Mouse (Mus musculus) thymus, postnatal 0 days (tissue): ENCODE measurements around the gene Adm2. TPM values are rescaled to one million over a fixed set of nuclear protein-coding genes. Genes with fewer than 3 reads are reported as not detected.

Experiments
- DNase-seq: peaks from one replicate; pipeline ENCODE4 v3.0.0-alpha.2; 2015; ENCODE audit warnings: low spot score
- polyA plus RNA-seq: library from polyadenylated mRNA; unstranded; fragments of >200 nt; fragmentation: Nextera tagmentation; extraction: Ambion mirVana; gene quantifications from 2 replicates; pipeline ENCODE4 v1.2.1, GENCODE M21; 2015

The Adm2 gene
- polyA plus RNA-seq, 1 experiment from 2014 or later, result 0.75 TPM

DNA sequence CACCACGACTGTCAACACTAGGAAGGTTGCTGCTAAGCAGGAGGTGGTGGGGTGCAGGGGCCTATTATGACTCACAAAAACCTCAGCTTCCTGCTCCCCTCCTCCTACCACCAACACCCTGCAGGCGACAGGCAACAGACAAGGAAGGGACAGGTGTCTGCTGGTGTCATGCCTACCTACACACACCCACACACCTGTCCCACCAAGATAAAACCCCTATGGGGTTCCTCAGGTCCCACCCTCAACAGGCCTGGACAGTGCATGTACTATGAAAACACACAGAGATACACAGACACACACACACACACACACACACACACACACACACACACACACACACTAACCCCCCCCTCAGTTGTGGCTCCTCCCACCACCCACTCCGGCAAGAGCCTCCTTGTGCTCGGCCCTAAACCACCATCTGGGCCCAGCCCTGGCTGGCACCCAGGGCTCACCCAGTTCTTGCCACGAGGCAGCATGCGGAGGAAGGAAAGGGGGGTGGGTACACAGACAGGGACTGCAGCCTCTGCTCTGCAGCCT, 12.5 kb upstream of the Adm2 start:
- peak; percentile 88 for DNase-seq

DNA sequence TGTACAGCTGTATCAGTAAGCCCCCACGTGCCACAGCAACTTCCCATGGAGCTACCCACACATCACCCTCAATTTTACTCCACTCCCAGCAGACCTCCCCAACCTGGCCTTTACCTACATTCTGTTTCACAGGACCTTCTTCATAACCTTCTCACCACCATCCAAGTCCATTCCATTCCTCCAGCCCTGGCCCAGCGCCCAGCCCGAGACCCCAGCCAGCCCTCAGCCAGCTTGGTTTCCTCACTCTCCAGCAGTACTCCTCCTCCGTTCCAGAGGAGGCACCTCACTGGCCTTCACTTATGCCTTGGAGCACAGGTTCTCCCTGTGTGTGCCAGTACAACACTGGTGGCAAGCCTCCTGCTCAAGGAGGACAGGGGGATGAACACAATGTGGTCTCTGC, 9.2 kb upstream of the Adm2 start:
- DNase-seq, result no peak

DNA sequence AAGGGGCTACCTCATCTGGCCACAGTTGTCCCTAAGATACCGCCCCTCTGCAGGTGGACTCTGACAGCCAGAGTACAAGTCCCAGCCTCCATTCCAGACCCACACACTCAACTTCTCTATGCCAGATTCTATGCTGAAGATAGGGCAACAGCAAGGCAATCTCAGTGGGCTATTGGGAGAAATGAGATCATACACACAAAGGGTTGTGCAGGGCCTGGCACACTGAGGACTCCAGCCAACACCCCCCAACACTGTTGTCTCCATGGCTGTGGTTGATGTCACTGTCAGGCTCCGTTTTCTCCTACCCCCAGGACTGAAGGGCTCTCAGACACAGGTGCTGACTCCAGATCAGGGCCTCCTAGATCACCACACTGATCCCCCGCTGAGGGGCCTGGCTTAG, 8.4 kb upstream of the Adm2 start:
- DNase-seq, result no peak

DNA sequence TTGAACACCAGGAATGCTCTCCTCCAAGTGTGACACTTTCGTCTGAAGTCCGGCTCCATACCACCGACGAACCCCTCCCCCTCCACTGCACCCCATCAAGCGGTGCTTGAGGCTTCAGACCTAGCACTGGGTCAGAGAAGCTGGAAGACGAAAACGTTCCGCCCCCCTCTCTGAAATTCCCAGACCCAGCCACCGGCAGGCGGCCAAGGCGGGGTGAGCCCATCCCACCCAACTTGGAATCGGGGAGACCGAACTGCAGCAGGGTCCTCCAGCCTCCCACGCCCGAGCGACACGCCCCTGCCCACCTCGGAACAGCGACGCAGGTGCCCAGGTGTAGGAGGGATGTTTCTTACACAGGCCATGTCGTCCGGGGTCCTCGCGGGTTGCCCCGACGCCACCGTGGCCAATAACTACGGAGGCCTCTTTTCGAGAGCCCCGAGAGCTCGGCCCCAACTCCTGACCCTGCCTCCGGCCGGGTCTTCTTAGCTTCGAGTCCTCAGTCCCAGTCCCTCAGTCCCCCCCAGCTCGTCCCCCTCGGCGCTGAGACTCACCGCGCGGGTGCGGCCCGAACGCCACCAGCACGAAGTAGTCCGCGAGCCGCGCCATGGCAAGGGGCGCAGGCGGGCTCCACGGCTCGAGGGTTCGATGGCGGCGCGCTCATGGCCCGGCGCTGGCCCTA, 7.9 kb upstream of the Adm2 start:
- DNase-seq, result no peak

DNA sequence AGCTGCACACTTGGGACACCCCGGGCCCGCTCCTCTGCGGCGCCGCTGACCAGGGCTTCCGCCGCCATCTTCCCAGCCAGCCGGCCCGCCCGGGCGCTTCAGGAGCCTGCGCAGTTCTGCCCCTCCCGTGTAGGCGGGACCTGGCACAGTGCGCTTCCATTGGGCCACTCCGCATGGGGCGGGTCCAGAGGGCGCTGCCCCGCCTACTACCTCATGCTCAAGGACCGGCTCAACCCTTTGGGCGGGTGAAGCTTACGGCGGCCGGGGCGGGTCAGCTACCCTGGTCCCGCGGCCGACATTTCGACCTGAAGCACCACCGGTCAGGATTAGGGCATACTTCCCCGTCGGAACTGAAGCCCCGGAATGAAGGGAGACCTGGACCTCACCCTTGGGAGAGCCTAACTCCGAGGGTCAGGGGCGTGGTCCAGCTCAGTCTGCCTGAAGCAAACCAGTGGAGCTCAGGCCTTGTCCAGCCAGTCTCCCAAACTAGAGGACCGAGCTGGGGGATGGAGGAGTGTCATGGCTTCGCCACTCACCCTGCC, 7.3 kb upstream of the Adm2 start, which contains the start of gene Sbf1:
Gene Sbf1, minus strand, starts transcription at position 122 of the 542 bp plus-strand sequence.
- peak; percentile 95 for DNase-seq

DNA sequence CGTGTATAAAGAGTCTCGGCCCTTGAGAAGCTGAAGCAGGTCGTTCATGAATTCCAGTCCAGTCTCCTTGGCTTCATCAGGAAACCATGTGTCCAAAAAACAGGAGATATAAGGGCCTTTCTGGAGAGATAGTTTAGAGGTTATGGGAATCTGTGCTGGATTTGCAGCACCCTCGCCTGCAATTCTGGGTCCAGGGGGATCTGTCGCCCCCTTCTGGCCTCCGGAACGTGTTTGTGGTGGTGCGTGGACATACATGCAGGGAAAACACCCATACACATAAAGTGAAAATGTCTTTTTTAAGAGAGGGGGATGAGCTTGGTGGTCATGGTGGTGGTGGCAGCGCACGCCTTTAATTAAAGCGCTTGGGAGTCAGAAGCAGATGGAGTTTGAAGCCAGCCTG, 6.4 kb upstream of the Adm2 start:
- peak; percentile 32 for DNase-seq

DNA sequence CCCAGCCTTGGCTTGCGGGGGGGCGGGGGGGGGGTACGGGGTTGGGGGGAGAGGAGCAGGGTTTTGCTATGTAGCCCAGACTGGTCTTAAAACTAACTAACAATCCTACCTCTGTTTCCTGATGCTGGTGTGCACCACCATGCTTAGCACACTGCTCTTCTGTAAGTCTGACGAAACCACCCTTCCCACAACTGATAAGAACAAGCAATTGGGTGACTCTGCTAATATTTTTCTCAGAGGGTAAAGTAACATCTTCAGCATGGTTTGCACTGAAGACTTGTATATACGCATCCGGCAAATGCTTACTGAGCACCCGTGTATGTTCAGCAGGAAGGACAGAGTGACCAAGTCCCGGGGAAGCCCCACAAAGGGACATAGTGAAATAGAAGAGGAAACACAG, 1.3 kb upstream of the Adm2 start:
- DNase-seq, result no peak

DNA sequence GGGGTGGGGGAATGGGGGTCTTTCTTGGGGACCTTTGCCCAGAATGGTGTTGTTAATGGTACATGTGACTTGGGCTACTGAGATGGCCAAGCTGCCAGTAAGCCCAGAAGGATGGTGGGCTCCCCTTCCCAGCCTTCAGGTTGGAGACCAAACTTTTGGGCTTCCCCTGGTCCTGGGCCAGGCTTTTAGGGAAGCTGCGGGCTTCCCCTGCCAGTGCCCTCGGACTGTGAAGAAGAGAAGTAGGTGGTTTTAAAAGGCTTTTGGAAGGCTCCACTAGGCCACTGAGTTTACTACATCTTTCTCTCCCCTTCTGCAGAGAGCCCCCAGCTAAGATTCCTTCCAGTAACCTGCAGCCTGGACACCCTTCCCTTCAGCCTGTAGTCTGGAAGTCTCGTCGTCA, 1.1 kb downstream of the Adm2 start:
- DNase-seq, result no peak

DNA sequence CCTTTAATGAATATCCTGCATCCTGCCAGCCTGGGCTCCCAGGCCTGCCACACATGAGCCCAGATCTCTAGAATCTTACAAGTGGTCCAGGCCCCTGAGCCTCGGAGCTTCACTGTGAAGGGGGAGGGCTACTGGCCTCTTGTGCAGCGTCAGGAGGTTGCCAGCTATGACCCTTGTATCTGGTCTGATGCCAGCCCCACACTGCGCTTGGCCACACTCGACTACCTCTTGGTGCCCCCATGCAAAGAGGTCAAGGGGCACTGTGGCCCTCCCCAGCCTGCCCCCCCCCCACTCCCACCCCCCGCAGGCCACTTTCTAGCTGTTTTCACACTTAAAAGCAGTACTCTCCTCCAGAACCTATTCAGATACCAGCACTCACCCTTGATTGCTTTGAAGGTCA, 3.9 kb downstream of the Adm2 start:
- no peak for DNase-seq

DNA sequence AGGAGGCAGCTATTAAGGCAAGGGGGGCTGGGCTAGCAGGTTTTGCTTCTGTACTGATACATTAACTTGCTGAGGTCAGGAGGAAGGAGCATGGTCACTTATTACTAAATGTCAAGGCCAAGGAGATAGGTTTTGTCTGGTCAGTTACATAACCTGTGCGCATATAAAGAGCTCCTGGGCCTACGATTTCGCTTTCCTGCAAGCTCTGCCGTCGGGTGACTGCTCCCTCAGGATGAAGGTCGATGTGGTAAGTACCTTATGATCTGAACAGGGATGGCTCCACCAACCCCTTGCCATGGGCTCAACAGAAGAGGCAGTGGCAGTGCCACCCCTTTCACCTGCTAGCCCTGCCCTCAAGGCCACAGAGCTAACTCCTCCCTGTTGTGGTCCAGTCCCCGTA, 11.8 kb downstream of the Adm2 start, which contains the start of gene Miox:
Gene Miox, plus strand, starts transcription at position 128 of the 400 bp plus-strand sequence.
- DNase-seq, result no peak

DNA sequence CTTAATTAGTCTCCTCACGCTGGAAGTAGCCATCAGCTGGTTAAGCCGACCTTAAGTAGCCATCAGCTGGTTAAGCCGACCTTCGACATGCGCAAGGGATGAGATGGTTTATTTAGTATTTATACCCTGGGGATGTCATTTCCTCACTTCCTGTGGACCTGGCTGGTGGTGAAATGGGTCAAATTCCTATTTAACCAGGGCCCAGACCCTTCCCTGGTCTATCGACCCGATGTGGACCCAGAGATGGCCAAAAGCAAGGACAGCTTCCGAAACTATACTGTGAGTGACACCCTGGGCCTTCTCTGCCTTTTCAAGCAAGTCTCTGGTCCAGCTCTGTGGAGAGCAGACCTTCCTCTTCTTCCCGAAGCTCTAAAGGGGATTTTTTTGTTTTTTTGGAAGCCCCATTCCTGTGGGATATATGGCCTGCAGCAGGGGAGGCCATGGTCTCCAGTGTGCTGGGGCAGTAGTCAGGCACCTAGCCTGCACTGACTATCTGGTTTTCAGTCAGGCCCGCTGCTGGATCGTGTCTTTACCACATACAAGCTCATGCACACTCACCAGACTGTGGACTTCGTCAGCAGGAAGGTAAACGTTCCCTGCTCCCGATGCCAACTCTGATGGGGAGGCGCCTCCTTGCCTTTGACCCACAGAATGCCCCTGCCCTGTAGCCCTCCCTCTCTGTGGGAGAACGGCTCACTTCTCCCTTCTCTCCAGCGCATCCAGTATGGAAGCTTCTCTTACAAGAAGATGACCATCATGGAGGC, 12.4 kb downstream of the Adm2 start:
- no peak for DNase-seq

DNA sequence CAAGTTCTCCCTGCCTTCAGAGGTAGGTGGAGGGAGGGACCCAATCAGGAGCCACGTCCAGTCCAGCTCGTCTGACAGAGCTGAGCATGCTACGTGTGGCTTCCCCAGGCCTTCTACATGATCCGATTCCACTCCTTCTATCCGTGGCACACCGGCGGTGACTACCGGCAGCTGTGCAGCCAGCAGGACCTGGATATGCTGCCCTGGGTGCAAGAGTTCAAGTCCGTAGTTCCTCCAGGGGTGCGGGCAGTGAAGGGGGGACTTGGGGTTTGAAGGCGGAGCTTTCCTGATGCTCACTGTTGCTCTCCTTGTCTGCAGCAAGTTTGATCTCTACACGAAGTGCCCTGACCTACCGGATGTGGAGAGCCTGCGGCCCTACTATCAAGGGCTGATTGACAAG, 13.9 kb downstream of the Adm2 start:
- DNase-seq, result no peak

DNA sequence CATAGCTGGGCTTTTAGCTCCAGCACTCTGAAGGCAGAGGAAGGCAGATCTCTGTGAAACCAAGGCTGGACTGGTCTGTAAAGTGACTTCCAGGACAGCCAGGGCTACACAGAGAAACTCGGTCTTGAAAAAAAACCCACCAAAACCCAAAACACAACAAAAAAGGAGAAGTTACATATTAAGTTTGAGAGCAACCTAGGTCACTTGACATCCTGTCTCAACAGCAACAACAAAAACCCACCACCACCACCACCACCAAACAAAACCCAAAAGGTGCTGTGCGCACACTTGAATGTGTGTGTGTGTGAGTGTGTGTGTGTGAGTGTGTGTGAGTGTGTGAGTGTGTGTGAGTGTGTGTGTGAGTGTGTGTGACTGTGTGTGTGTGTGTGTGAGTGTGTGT, 17.2 kb downstream of the Adm2 start:
- DNase-seq, result no peak

DNA sequence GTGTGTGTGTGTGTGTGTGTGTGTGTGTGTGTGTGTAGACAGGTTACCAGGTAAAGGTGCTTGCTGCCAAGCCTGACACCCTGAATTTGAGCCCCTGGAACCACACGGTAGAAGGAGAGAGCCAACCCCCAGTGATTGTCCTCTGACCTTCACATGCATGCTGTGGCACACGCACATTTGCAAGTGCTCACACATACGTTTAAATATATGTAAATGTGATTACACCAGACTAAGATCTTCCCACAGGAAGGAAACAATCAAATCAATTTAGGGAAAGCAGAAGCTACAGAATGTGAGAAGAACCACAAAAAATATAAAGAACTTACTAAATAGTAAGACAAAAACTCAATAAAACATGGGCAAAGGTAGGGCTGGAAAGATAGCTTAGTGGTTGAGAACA, 17.6 kb downstream of the Adm2 start:
- no peak for DNase-seq

DNA sequence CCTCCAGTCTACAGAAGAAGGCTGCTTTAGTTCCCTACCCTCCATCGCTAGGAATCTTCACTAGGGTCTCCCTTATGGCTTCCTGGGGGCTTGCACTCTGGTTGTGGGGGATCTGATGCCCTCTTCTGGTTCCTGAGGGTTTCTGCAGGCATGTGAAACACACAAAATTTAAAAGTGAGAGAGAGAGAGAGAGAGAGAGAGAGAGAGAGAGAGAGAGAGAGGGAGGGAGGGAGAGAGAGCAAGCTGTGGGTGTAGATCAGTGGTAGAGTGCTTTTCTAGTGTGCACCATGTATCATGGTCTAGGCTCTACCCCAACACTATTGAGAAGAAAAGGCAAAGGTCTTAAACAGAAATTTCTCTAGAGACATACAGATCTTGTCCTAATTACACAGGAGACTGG, 19.2 kb downstream of the Adm2 start:
- DNase-seq, result peak; percentile 26

DNA sequence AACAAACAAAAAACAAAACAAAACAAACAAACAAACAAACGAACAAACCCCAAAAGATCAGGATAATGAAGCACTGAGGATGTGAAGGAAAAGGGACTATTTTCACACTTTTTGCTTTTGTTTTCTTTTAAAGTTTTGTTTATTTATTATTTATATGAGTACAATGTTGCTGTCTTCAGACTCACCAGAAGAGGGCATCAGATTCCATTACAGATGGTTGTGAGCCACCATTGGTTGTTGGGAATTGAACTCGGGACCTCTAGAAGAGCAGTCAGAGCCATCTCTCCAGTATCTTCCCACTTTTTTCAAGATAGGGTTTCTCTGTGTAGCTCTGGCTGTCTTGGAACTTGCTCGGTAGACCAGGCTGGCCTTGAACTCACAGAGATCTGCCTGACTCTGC, 20.8 kb downstream of the Adm2 start:
- DNase-seq, result no peak

DNA sequence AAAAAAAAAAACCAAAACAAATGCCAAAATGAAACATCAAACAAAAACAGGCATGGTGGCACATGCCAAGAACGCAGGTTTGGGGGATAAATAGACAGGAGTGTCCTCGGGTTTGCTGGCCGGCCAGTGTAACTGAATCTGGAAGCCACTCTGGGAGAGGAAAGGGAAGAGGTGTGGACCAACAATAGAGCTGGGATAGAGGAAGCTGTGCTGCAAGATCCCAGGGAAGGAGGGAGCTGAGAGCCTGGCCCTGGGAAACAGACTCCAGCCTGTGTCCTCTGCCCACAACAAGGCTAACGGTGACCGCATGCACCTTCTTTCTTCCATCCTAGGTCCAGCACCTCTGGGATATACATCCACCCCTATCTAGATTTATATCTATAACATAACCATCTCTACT, 27.9 kb downstream of the Adm2 start:
- no peak for DNase-seq

DNA sequence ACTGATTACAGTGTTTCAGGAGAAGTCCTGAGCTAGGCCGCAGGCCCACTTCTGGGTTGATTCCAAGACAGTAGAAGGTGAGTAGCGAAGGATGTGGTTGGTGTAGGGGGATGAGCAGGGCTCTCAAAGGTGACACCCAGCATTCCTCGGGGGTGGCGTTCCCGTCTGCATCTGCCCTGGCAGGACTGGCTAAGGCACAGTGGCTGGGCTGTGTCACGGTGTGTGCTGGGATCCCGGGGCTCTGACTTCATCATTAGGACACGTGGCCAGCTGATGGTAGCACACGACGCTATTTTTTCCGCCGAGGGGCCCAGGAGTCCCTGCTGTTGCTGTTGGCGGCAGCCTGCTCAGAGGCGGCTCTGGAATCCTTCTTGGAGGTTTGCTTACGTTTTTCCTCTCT, 28.8 kb downstream of the Adm2 start:
- DNase-seq, result no peak

DNA sequence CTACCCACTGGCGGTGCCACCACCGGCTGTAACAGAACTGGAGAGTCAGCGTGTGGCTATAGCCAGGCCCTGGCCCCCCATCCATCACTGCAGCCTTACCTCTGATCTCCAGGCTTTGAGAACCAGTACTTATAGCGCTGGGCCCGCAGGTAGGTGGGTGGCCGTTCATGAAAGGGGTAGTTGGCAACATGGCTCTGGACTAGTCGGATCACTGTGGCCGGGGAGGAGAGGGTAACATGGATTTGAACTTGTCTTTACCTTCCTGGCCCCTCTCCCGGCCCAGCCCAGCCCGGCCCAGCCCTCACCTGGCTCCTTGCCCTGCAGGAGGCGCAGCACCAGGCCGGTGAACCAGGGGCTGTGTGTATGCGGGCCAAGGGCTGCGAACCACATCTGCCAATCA, 29.5 kb downstream of the Adm2 start:
- DNase-seq, result no peak

DNA sequence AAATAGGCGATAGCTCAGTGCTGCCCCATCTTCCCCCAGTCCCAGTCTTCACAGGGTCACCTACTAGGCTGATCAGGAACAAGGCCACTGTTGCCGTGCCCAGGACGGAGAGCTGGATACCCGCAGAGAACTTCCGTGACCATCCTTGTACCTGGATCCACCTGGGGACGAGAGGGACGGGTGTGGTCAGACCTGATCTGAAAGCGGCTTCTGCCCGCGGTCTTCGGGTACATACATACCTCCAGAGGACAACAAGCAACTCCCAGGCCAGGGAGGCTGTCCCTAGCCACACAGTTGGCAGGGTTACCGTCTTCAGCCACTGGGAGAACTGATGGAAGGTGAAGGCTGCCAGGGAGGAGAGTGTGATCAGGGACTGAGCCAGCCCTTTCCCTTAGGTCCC, 30.3 kb downstream of the Adm2 start:
- no peak for DNase-seq

DNA sequence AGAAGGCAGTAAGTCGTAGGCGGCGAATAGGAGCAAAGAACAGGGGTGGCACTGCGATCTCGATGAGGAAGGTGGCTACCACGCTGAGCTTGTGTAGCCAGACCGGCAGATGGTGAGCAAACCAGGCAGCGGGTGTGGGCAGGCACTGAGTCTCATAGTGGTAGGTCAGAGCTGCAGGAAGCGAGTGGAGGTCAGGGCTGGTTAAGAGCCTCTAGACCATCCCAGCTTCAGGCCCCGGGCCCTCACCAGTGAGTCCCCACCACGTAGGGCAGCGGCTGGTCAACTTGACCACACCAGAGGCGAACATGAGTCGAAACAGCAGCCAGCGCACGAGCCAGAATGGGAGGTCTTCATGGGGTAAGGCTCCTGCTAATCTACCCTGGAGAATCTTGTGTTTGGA, 31.3 kb downstream of the Adm2 start:
- no peak for DNase-seq

DNA sequence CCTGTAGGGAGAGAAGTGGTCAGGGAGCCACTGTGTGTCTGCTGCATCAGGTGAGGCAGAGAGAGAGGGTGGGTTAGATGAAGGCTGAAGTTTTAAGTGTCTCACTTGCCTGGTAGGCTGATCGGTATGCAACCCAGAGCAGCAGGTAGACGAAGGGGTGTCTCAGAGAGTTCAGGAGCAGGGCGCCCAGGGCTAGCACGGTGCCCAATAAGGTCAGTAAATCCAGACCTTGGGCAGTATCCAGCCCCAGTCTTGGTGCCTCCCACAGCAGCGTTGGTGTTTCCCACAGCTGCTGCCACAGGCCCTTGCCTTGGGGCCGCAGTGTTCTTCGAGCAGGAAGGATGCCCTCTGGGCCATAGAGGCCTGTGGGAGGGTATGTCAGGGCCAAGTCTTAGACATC, 31.9 kb downstream of the Adm2 start:
- DNase-seq, result peak; percentile 14
